Mouse (Mus musculus) stomach, postnatal 0 days (tissue): ENCODE measurements at regions not wholly inside any gene's neighbourhood (a gene's known extent, or its start where the extent isn't known, plus 50 kb on each side); places are given as distances from the start of the nearest gene placed in this dataset.
A peak's percentile ranks its signal among the peaks of the same experiment; 100 is the strongest.

ENCODE experiments used
- ATAC-seq: fragments of 200-750 bp; cut with Nextera tagmentation; 2 replicates; pipeline ENCODE4 v1.8.0; 2017; ENCODE audit not compliant: low FRiP score, low TSS enrichment
- DNase-seq: peaks from one replicate; pipeline ENCODE4 v3.0.0-alpha.2; 2016; ENCODE audit warnings: low spot score
- H3K27ac ChIP-seq: fragments of 300-500 bp; sonication (generic); replicated peaks from 2 replicates; pipeline ENCODE4 v1.5.1; 2014; ENCODE audit warnings: mild to moderate bottlenecking, control low read depth
- H3K27me3 ChIP-seq: fragments of 300-500 bp; sonication (generic); 2 replicates; pipeline ENCODE4 v1.6.1; 2014; ENCODE audit warnings: low read length; ENCODE audit not compliant: control insufficient read depth, insufficient read depth
- H3K36me3 ChIP-seq: fragments of 300-500 bp; sonication (generic); 2 replicates; pipeline ENCODE4 v1.6.1; 2014; ENCODE audit warnings: low read length, mixed read lengths; ENCODE audit not compliant: control insufficient read depth, insufficient read depth
- H3K4me1 ChIP-seq: fragments of 300-500 bp; sonication (generic); replicated peaks from 2 replicates; pipeline ENCODE4 v1.6.1; 2014; ENCODE audit warnings: antibody characterized with exemption; ENCODE audit not compliant: control insufficient read depth, insufficient read depth
- H3K4me2 ChIP-seq: fragments of 300-500 bp; sonication (generic); replicated peaks from 2 replicates; pipeline ENCODE4 v1.6.1; 2014; ENCODE audit warnings: low read depth, mild to moderate bottlenecking, control low read depth, moderate library complexity
- H3K4me3 ChIP-seq: fragments of 300-500 bp; sonication (generic); 2 replicates; pipeline ENCODE4 v1.5.1; 2014; ENCODE audit warnings: low read depth, low read length, control low read depth
- H3K9ac ChIP-seq: fragments of 300-500 bp; sonication (generic); 2 replicates; pipeline ENCODE4 v1.6.1; 2014; ENCODE audit warnings: mild to moderate bottlenecking, low read length, control low read depth, mixed read lengths
- H3K9me3 ChIP-seq: fragments of 300-500 bp; sonication (generic); 2 replicates; pipeline ENCODE4 v1.6.1; 2016; ENCODE audit warnings: low read length; ENCODE audit not compliant: control insufficient read depth
- CTCF ChIP-seq: IDR thresholded peaks from 2 replicates; pipeline ENCODE4 v1.5.1; 2016; ENCODE audit warnings: antibody characterized with exemption, low read depth, mild to moderate bottlenecking, moderate library complexity
- EP300 ChIP-seq: optimal IDR thresholded peaks from 2 replicates; pipeline ENCODE3; 2016; ENCODE audit warnings: antibody characterized with exemption
- WGBS: fragments of 180-500 bp; shearing (Covaris S2); extraction: QIAGEN DNeasy Blood & Tissue Kit; methylation state at CpG from one replicate; pipeline ENCODE4 v1.1.7; 2014; 5-methylcytosine and 5-hydroxymethylcytosine counted together

DNA sequence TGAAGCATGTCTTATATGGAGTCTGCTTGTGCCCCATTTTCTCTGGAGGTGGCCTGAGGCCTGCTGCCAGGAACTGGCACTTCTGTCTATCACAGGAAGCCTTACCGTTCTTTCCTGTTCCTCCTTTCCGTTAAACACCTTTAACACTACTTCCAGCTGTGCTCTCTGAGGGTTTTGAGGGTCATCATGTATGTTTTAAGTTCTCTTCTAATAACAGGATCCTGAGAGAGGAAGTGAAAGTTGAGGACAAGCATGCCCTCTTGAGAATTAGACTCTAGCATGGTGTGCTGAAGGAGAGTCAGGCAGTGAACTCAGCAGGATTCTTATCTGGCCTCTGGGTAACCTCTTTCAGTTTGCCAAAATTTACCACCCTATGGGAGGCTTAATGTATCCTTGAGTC, 418.0 kb upstream of the 9430069I07Rik start:
- no peak for TF ChIP-seq CTCF
- TF ChIP-seq EP300 = no peak

DNA sequence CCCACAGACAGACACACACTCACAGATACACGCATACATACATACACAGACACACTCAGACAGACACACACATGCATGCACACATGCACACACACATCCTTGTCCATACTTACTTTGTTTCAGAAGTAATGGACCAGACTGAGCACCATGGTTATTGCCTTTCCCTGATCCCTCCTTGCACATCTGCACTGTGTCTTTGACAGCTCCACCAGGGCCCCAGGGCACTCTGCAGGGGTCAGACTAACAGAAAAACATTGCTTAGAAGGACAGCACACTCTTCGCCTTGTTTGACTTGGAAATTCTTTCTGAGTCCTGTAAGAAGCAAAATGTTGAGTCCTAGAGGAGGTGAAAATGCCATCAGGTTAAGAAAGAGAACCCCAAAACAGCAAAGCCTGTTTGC, 394.1 kb upstream of the 9430069I07Rik start:
- DNase-seq = no peak
- Histone ChIP-seq H3K27ac (no peak overlapping the region), H3K4me2 (no peak overlapping the region), H3K36me3 (no peaks in the 10 kb centered on the region), H3K27me3 (no peaks in the 10 kb centered on the region), H3K9me3 (no peaks in the 10 kb centered on the region), H3K4me1 (no peaks in the 10 kb centered on the region), H3K4me3 (no peak overlapping the region), H3K9ac (no peak overlapping the region)
- no peak for TF ChIP-seq CTCF
- TF ChIP-seq EP300 = no peak
- WGBS = 54% methylated on average over 2 of the region's 2 CpGs
- ATAC-seq = no peak

More for the DNA sequence above, 418.0 kb upstream of the 9430069I07Rik start:
- Histone ChIP-seq H3K4me2 (no peak overlapping the region), H3K4me1 (no peaks in the 10 kb centered on the region), H3K27ac (no peak overlapping the region), H3K36me3 (no peaks in the 10 kb centered on the region), H3K27me3 (no peaks in the 10 kb centered on the region), H3K9ac (no peak overlapping the region), H3K9me3 (no peaks in the 10 kb centered on the region), H3K4me3 (no peak overlapping the region)
- no peak for ATAC-seq
- WGBS = 81% methylated on average over 2 of the region's 2 CpGs
- no peak for DNase-seq

GRCm38 (mm10) chr15:34751021-34751420, 393.3 kb upstream of the 9430069I07Rik start:
- Histone ChIP-seq H3K4me3 (no peak overlapping the region), H3K9me3 (no peaks in the 10 kb centered on the region), H3K36me3 (no peaks in the 10 kb centered on the region), H3K4me1 (no peaks in the 10 kb centered on the region), H3K4me2 (no peak overlapping the region), H3K9ac (no peak overlapping the region), H3K27ac (no peak overlapping the region), H3K27me3 (no peaks in the 10 kb centered on the region)
- WGBS = 87% methylated on average over 2 of the region's 2 CpGs
- DNase-seq (no peak), ATAC-seq (no peak)
- no peak for TF ChIP-seq CTCF
- TF ChIP-seq EP300 = no peak

- no peak overlapping the region for H3K4me2 ChIP-seq
- DNase-seq (no peak), ATAC-seq (no peak)
- no peak overlapping the region for H3K4me3 ChIP-seq
- no peak overlapping the region for H3K9ac ChIP-seq
- H3K27me3 ChIP-seq = no peaks in the 10 kb centered on the region
- no peak overlapping the region for H3K27ac ChIP-seq
- TF ChIP-seq EP300 = no peak
- TF ChIP-seq CTCF = no peak
- no peaks in the 10 kb centered on the region for H3K36me3 ChIP-seq
- no peaks in the 10 kb centered on the region for H3K4me1 ChIP-seq
- H3K9me3 ChIP-seq = no peaks in the 10 kb centered on the region
- 54% methylated on average over 4 of the region's 4 CpGs for WGBS
These were observed 389.4 kb upstream of the 9430069I07Rik start for GRCm38 (mm10) chr15:34747111-34747510.

- no peak overlapping the region for H3K9ac ChIP-seq
- DNase-seq (peak; percentile 37), ATAC-seq (no peak)
- no peaks in the 10 kb centered on the region for H3K9me3 ChIP-seq
- H3K27me3 ChIP-seq = no peaks in the 10 kb centered on the region
- no peaks in the 10 kb centered on the region for H3K36me3 ChIP-seq
- no peaks in the 10 kb centered on the region for H3K4me1 ChIP-seq
- no peak overlapping the region for H3K27ac ChIP-seq
- 34% methylated on average over 15 of the region's 15 CpGs for WGBS
- no peak overlapping the region for H3K4me2 ChIP-seq
- TF ChIP-seq EP300 (no peak), CTCF (peak; percentile 84)
- no peak overlapping the region for H3K4me3 ChIP-seq
These were observed 385.6 kb upstream of the 9430069I07Rik start for GRCm38 (mm10) chr15:34743130-34743782.

- WGBS = 62% methylated on average over 4 of the region's 4 CpGs
- H3K36me3 ChIP-seq = no peaks in the 10 kb centered on the region
- no peaks in the 10 kb centered on the region for H3K27me3 ChIP-seq
- ATAC-seq = no peak
- H3K4me3 ChIP-seq = no peak overlapping the region
- no peak overlapping the region for H3K9ac ChIP-seq
- no peaks in the 10 kb centered on the region for H3K4me1 ChIP-seq
- H3K4me2 ChIP-seq = no peak overlapping the region
- no peak for DNase-seq
- no peak overlapping the region for H3K27ac ChIP-seq
- TF ChIP-seq CTCF = no peak
- TF ChIP-seq EP300 = no peak
- no peaks in the 10 kb centered on the region for H3K9me3 ChIP-seq
These were observed 383.8 kb upstream of the 9430069I07Rik start for GRCm38 (mm10) chr15:34741488-34741887.
